Mouse (Mus musculus) liver, embryonic 13.5 days (tissue): ENCODE measurements around the gene Slc35f1. TPM values are rescaled to one million over a fixed set of nuclear protein-coding genes. Genes with fewer than 3 reads are reported as not detected.

ENCODE experiments used
- ATAC-seq: fragments of 200-750 bp; cut with Nextera tagmentation; 2 replicates; pipeline ENCODE4 v1.8.0; 2017; ENCODE audit warnings: low read depth, mild to moderate bottlenecking, moderate number of reproducible peaks, moderate library complexity
- DNase-seq: peaks from one replicate; pipeline ENCODE4 v3.0.0; 2022
- H3K27ac ChIP-seq: fragments of 300-500 bp; sonication (generic); 2 replicates; pipeline ENCODE4 v1.5.1; 2015; ENCODE audit warnings: moderate library complexity, mild to moderate bottlenecking, inconsistent platforms
- H3K27me3 ChIP-seq: fragments of 300-500 bp; sonication (generic); 2 replicates; pipeline ENCODE4 v1.6.1; 2015; ENCODE audit warnings: mild to moderate bottlenecking, inconsistent platforms
- H3K36me3 ChIP-seq: fragments of 300-500 bp; sonication (generic); 2 replicates; pipeline ENCODE4 v1.6.1; 2015; ENCODE audit warnings: mild to moderate bottlenecking, inconsistent platforms
- H3K4me1 ChIP-seq: fragments of 300-500 bp; sonication (generic); replicated peaks from 2 replicates; pipeline ENCODE4 v1.6.1; 2015; ENCODE audit warnings: inconsistent platforms
- H3K4me2 ChIP-seq: fragments of 300-500 bp; sonication (generic); 2 replicates; pipeline ENCODE4 v1.6.1; 2015; ENCODE audit warnings: inconsistent platforms, mild to moderate bottlenecking, moderate library complexity
- H3K4me3 ChIP-seq: fragments of 300-500 bp; sonication (generic); replicated peaks from 2 replicates; pipeline ENCODE4 v1.5.1; 2015; ENCODE audit warnings: mild to moderate bottlenecking, inconsistent platforms
- H3K9ac ChIP-seq: fragments of 300-500 bp; sonication (generic); 2 replicates; pipeline ENCODE4 v1.6.1; 2015; ENCODE audit warnings: mild to moderate bottlenecking, inconsistent platforms
- H3K9me3 ChIP-seq: fragments of 300-500 bp; sonication (generic); replicated peaks from 2 replicates; pipeline ENCODE4 v1.6.1; 2016; ENCODE audit warnings: inconsistent platforms
- WGBS: fragments of 180-500 bp; shearing (Covaris S2); methylation state at CpG from one replicate; pipeline ENCODE4 v1.1.7; 2015; ENCODE audit not compliant: insufficient replicate concordance; 5-methylcytosine and 5-hydroxymethylcytosine counted together
- polyA plus RNA-seq: library from polyadenylated mRNA; unstranded; fragments of >200 nt; fragmentation: Nextera tagmentation; extraction: Ambion mirVana; gene quantifications from 2 replicates; pipeline ENCODE4 v1.2.1, GENCODE M21; 2015

Gene Slc35f1
- polyA plus RNA-seq, 1 experiment from 2014 or later: 0.07 TPM

- Histone ChIP-seq H3K9me3 (no peaks in the 10 kb centered on the region), H3K27me3 (no peaks in the 10 kb centered on the region), H3K4me1 (no peaks in the 10 kb centered on the region), H3K36me3 (no peaks in the 10 kb centered on the region), H3K4me2 (no peak overlapping the region), H3K4me3 (no peak overlapping the region), H3K27ac (no peak overlapping the region), H3K9ac (no peak overlapping the region)
- ATAC-seq (no peak), DNase-seq (no peak)
- 51% methylated on average over 1 of the region's 1 CpGs for WGBS
These were observed 249.9 kb downstream of the Slc35f1 start for GRCm38 (mm10) chr10:52940111-52940830.

- no peak overlapping the region for H3K9ac ChIP-seq
- H3K4me1 ChIP-seq: no peaks in the 10 kb centered on the region
- no peak overlapping the region for H3K4me3 ChIP-seq
- ATAC-seq: no peak
- no peak for DNase-seq
- H3K9me3 ChIP-seq: no peaks in the 10 kb centered on the region
- no peaks in the 10 kb centered on the region for H3K27me3 ChIP-seq
- 58% methylated on average over 5 of the region's 5 CpGs for WGBS
- no peak overlapping the region for H3K27ac ChIP-seq
- no peaks in the 10 kb centered on the region for H3K36me3 ChIP-seq
- no peak overlapping the region for H3K4me2 ChIP-seq
These were observed 250.5 kb downstream of the Slc35f1 start for GRCm38 (mm10) chr10:52940831-52941216.

GRCm38 (mm10) chr10:52952581-52952980, 262.2 kb downstream of the Slc35f1 start:
- no peak for ATAC-seq

GRCm38 (mm10) chr10:52956728-52957127, 266.4 kb downstream of the Slc35f1 start:
- Histone ChIP-seq H3K4me3 (no peak overlapping the region), H3K27ac (no peak overlapping the region), H3K4me2 (no peak overlapping the region), H3K4me1 (no peaks in the 10 kb centered on the region), H3K9ac (no peak overlapping the region), H3K9me3 (no peaks in the 10 kb centered on the region), H3K27me3 (no peaks in the 10 kb centered on the region), H3K36me3 (no peaks in the 10 kb centered on the region)
- DNase-seq: no peak
- no peak for ATAC-seq
- WGBS: 58% methylated on average over 4 of the region's 4 CpGs

More at GRCm38 (mm10) chr10:52952581-52952980, 262.2 kb downstream of the Slc35f1 start:
- Histone ChIP-seq H3K27ac (no peak overlapping the region), H3K27me3 (no peaks in the 10 kb centered on the region), H3K4me3 (no peak overlapping the region), H3K4me1 (no peaks in the 10 kb centered on the region), H3K9ac (no peak overlapping the region), H3K4me2 (no peak overlapping the region), H3K9me3 (no peaks in the 10 kb centered on the region), H3K36me3 (no peaks in the 10 kb centered on the region)
- WGBS: 36% methylated on average over 3 of the region's 3 CpGs
- DNase-seq: no peak

GRCm38 (mm10) chr10:52979251-52979650, 288.9 kb downstream of the Slc35f1 start:
- H3K36me3 ChIP-seq: no peaks in the 10 kb centered on the region
- 76% methylated on average over 1 of the region's 1 CpGs for WGBS
- H3K9me3 ChIP-seq: no peaks in the 10 kb centered on the region
- H3K4me3 ChIP-seq: no peak overlapping the region
- DNase-seq (no peak), ATAC-seq (no peak)
- H3K4me2 ChIP-seq: no peak overlapping the region
- no peak overlapping the region for H3K9ac ChIP-seq
- no peaks in the 10 kb centered on the region for H3K27me3 ChIP-seq
- no peaks in the 10 kb centered on the region for H3K4me1 ChIP-seq
- no peak overlapping the region for H3K27ac ChIP-seq

GRCm38 (mm10) chr10:52982836-52983235, 292.5 kb downstream of the Slc35f1 start:
- H3K27me3 ChIP-seq: no peaks in the 10 kb centered on the region
- H3K4me3 ChIP-seq: no peak overlapping the region
- no peaks in the 10 kb centered on the region for H3K36me3 ChIP-seq
- DNase-seq (no peak), ATAC-seq (no peak)
- WGBS: 34% methylated on average over 1 of the region's 1 CpGs
- no peak overlapping the region for H3K4me2 ChIP-seq
- no peak overlapping the region for H3K9ac ChIP-seq
- H3K27ac ChIP-seq: no peak overlapping the region
- no peaks in the 10 kb centered on the region for H3K4me1 ChIP-seq
- H3K9me3 ChIP-seq: no peaks in the 10 kb centered on the region

GRCm38 (mm10) chr10:52992246-52992645, 301.9 kb downstream of the Slc35f1 start:
- no peak overlapping the region for H3K9ac ChIP-seq
- H3K4me3 ChIP-seq: no peak overlapping the region
- H3K4me2 ChIP-seq: no peak overlapping the region
- H3K4me1 ChIP-seq: no peaks in the 10 kb centered on the region
- ATAC-seq (no peak), DNase-seq (no peak)
- no peaks in the 10 kb centered on the region for H3K9me3 ChIP-seq
- no peaks in the 10 kb centered on the region for H3K36me3 ChIP-seq
- WGBS: 46% methylated on average over 2 of the region's 2 CpGs
- H3K27me3 ChIP-seq: no peaks in the 10 kb centered on the region
- H3K27ac ChIP-seq: no peak overlapping the region

- H3K4me2 ChIP-seq: no peak overlapping the region
- H3K4me3 ChIP-seq: no peak overlapping the region
- H3K9ac ChIP-seq: no peak overlapping the region
- H3K9me3 ChIP-seq: no peaks in the 10 kb centered on the region
- no peak for DNase-seq
- no peaks in the 10 kb centered on the region for H3K27me3 ChIP-seq
- ATAC-seq: no peak
- H3K27ac ChIP-seq: no peak overlapping the region
- no peaks in the 10 kb centered on the region for H3K36me3 ChIP-seq
- WGBS: 31% methylated on average over 2 of the region's 2 CpGs
- no peaks in the 10 kb centered on the region for H3K4me1 ChIP-seq
These were observed 306.6 kb downstream of the Slc35f1 start for GRCm38 (mm10) chr10:52996886-52997285.

GRCm38 (mm10) chr10:53001136-53001535, 310.8 kb downstream of the Slc35f1 start:
- H3K27ac ChIP-seq: no peak overlapping the region
- no peak for DNase-seq
- H3K36me3 ChIP-seq: no peaks in the 10 kb centered on the region
- H3K4me2 ChIP-seq: no peak overlapping the region
- no peak overlapping the region for H3K9ac ChIP-seq
- no peak overlapping the region for H3K4me3 ChIP-seq
- H3K4me1 ChIP-seq: no peaks in the 10 kb centered on the region
- no peaks in the 10 kb centered on the region for H3K9me3 ChIP-seq
- 76% methylated on average over 7 of the region's 7 CpGs for WGBS
- ATAC-seq: no peak
- H3K27me3 ChIP-seq: no peaks in the 10 kb centered on the region

GRCm38 (mm10) chr10:53006229-53007190, 316.2 kb downstream of the Slc35f1 start:
- no peaks in the 10 kb centered on the region for H3K36me3 ChIP-seq
- no peak overlapping the region for H3K4me3 ChIP-seq
- no peak overlapping the region for H3K9ac ChIP-seq
- H3K27me3 ChIP-seq: no peaks in the 10 kb centered on the region
- no peaks in the 10 kb centered on the region for H3K4me1 ChIP-seq
- H3K4me2 ChIP-seq: no peak overlapping the region
- no peak overlapping the region for H3K27ac ChIP-seq
- no peaks in the 10 kb centered on the region for H3K9me3 ChIP-seq
- WGBS: 43% methylated on average over 1 of the region's 1 CpGs
- no peak for ATAC-seq
- no peak for DNase-seq

GRCm38 (mm10) chr10:53013878-53014277, 323.5 kb downstream of the Slc35f1 start:
- no peak for DNase-seq
- 42% methylated on average over 5 of the region's 5 CpGs for WGBS
- no peak for ATAC-seq

More at GRCm38 (mm10) chr10:53013878-53014277, 323.5 kb downstream of the Slc35f1 start:
- H3K36me3 ChIP-seq: no peaks in the 10 kb centered on the region
- H3K9ac ChIP-seq: no peak overlapping the region
- no peaks in the 10 kb centered on the region for H3K4me1 ChIP-seq
- H3K9me3 ChIP-seq: no peaks in the 10 kb centered on the region
- no peaks in the 10 kb centered on the region for H3K27me3 ChIP-seq
- H3K27ac ChIP-seq: no peak overlapping the region
- H3K4me2 ChIP-seq: no peak overlapping the region
- H3K4me3 ChIP-seq: no peak overlapping the region
